Mouse (Mus musculus) spleen, adult 2 months (tissue): ENCODE measurements around the gene Kat6b. TPM values are rescaled to one million over a fixed set of nuclear protein-coding genes. Genes with fewer than 3 reads are reported as not detected.
A peak's percentile ranks its signal among the peaks of the same experiment; 100 is the strongest.

Experiments used
- DNase-seq, 2 experiments: peaks; one replicate each; pipeline versions ENCODE4 v3.0.0 to v3.0.0-alpha.2; 2012 to 2021; ENCODE audit warnings: low spot score in 2 of 2, low read depth in 1 of 2
- H3K27ac ChIP-seq: fragments of 200-500 bp; 2 replicates; pipeline ENCODE4 v1.5.1; 2012; ENCODE audit warnings: low read length, inconsistent platforms; ENCODE audit not compliant: insufficient read depth
- H3K27me3 ChIP-seq: fragments of 200-500 bp; 2 replicates; pipeline ENCODE4 v1.6.1; 2012; ENCODE audit warnings: mild to moderate bottlenecking, moderate library complexity, low read length, inconsistent platforms; ENCODE audit not compliant: control insufficient read depth, insufficient read depth
- H3K36me3 ChIP-seq: fragments of 200-500 bp; 2 replicates; pipeline ENCODE4 v1.6.1; 2012; ENCODE audit warnings: mild to moderate bottlenecking, low read length, inconsistent platforms; ENCODE audit not compliant: control insufficient read depth, insufficient read depth
- H3K4me1 ChIP-seq: fragments of 200-500 bp; 2 replicates; pipeline ENCODE4 v1.6.1; 2011; ENCODE audit warnings: inconsistent platforms; ENCODE audit not compliant: control insufficient read depth, insufficient read depth, insufficient read length
- H3K4me3 ChIP-seq: fragments of 200-500 bp; 2 replicates; pipeline ENCODE4 v1.5.1; 2011; ENCODE audit warnings: mild to moderate bottlenecking, inconsistent platforms; ENCODE audit not compliant: insufficient read depth, insufficient read length; ENCODE audit errors: extremely low read depth
- CTCF ChIP-seq: fragments of 200-500 bp; IDR thresholded peaks from 2 replicates; pipeline ENCODE4 v1.5.1; 2011; ENCODE audit warnings: mild to moderate bottlenecking, inconsistent platforms; ENCODE audit not compliant: insufficient read depth, insufficient read length, insufficient replicate concordance; ENCODE audit errors: extremely low read depth
- POLR2A ChIP-seq: fragments of 200-500 bp; IDR thresholded peaks from 2 replicates; pipeline ENCODE4 v1.6.1; 2011; ENCODE audit warnings: low read depth, low read length, inconsistent platforms
- WGBS: fragments of 180-500 bp; shearing (Covaris S2); methylation state at CpG from one replicate; pipeline ENCODE4 v1.1.7; 2018; 5-methylcytosine and 5-hydroxymethylcytosine counted together
- polyA plus RNA-seq: library from polyadenylated mRNA; depleted of rRNA; stranded (reverse); fragments of >200 nt; gene quantifications from 2 replicates; pipeline ENCODE4 v1.2.3, GENCODE M21; 2012

Gene Kat6b
- polyA plus RNA-seq, 1 experiment, result 6.1 TPM

GRCm38 (mm10) chr14:21567293-21567984, 86.2 kb downstream of the Kat6b start:
- H3K27me3 ChIP-seq, result no peaks in the 10 kb centered on the region
- no peaks in the 10 kb centered on the region for H3K36me3 ChIP-seq
- H3K4me3 ChIP-seq, result no peak overlapping the region
- WGBS, result 83% methylated on average over 7 of the region's 7 CpGs
- DNase-seq, result no peak
- H3K4me1 ChIP-seq, result no peaks in the 10 kb centered on the region
- TF ChIP-seq POLR2A (no peak), CTCF (no peak)
- H3K27ac ChIP-seq, result no peak overlapping the region

- no peak overlapping the region for H3K4me3 ChIP-seq
- no peaks in the 10 kb centered on the region for H3K4me1 ChIP-seq
- H3K27ac ChIP-seq, result no peak overlapping the region
- no peak for DNase-seq
- no peaks in the 10 kb centered on the region for H3K27me3 ChIP-seq
- TF ChIP-seq CTCF (no peak), POLR2A (no peak)
- 93% methylated on average over 7 of the region's 7 CpGs for WGBS
- H3K36me3 ChIP-seq, result no peaks in the 10 kb centered on the region
These were observed 87.6 kb downstream of the Kat6b start for GRCm38 (mm10) chr14:21568821-21569220.

- no peak for DNase-seq
- H3K27me3 ChIP-seq, result no peaks in the 10 kb centered on the region
- no peak overlapping the region for H3K27ac ChIP-seq
- TF ChIP-seq POLR2A (no peak), CTCF (no peak)
- H3K4me3 ChIP-seq, result no peak overlapping the region
- H3K36me3 ChIP-seq, result no peaks in the 10 kb centered on the region
- WGBS, result 64% methylated on average over 8 of the region's 8 CpGs
- H3K4me1 ChIP-seq, result no peaks in the 10 kb centered on the region
These were observed 93.6 kb downstream of the Kat6b start for GRCm38 (mm10) chr14:21574686-21575309.

GRCm38 (mm10) chr14:21576867-21577266, 95.6 kb downstream of the Kat6b start:
- TF ChIP-seq POLR2A, result no peak
- TF ChIP-seq CTCF, result no peak
- Histone ChIP-seq H3K27me3 (no peaks in the 10 kb centered on the region), H3K36me3 (no peaks in the 10 kb centered on the region), H3K4me3 (no peak overlapping the region), H3K27ac (no peak overlapping the region), H3K4me1 (peaks cover 3% of the 10 kb centered on the region; the same call in 1 of the 2 replicates)
- 92% methylated on average over 8 of the region's 8 CpGs for WGBS
- no peak for DNase-seq

GRCm38 (mm10) chr14:21581198-21581597, 100.0 kb downstream of the Kat6b start:
- Histone ChIP-seq H3K27me3 (no peaks in the 10 kb centered on the region), H3K27ac (no peak overlapping the region), H3K36me3 (no peaks in the 10 kb centered on the region), H3K4me3 (no peak overlapping the region), H3K4me1 (peaks cover 3% of the 10 kb centered on the region; the same call in 1 of the 2 replicates)
- TF ChIP-seq CTCF (no peak), POLR2A (no peak)
- no peak for DNase-seq
- WGBS, result 83% methylated on average over 4 of the region's 4 CpGs

- DNase-seq, result peak; percentile 15 to 35
- 38% methylated on average over 3 of the region's 3 CpGs for WGBS
- no peak overlapping the region for H3K4me3 ChIP-seq
- no peaks in the 10 kb centered on the region for H3K27me3 ChIP-seq
- peaks cover 3% of the 10 kb centered on the region; the same call in 1 of the 2 replicates for H3K4me1 ChIP-seq
- no peaks in the 10 kb centered on the region for H3K36me3 ChIP-seq
- TF ChIP-seq POLR2A, result no peak
- TF ChIP-seq CTCF, result no peak
- no peak overlapping the region for H3K27ac ChIP-seq
These were observed 101.1 kb downstream of the Kat6b start for GRCm38 (mm10) chr14:21582301-21582700.

- H3K36me3 ChIP-seq, result no peaks in the 10 kb centered on the region
- no peak overlapping the region for H3K27ac ChIP-seq
- no peak overlapping the region for H3K4me3 ChIP-seq
- DNase-seq, result no peak
- 97% methylated on average over 6 of the region's 6 CpGs for WGBS
- peaks cover 3% of the 10 kb centered on the region; the same call in 1 of the 2 replicates for H3K4me1 ChIP-seq
- no peak for TF ChIP-seq CTCF
- TF ChIP-seq POLR2A, result no peak
- H3K27me3 ChIP-seq, result no peaks in the 10 kb centered on the region
These were observed 101.8 kb downstream of the Kat6b start for GRCm38 (mm10) chr14:21583051-21583450.
